Mouse (Mus musculus) G1E (cell line): ENCODE measurements around the gene Gm13279.

Source experiments
- CTCF ChIP-seq: IDR thresholded peaks from 2 replicates; pipeline ENCODE4 v1.5.1; 2012; ENCODE audit warnings: low read depth, low read length, inconsistent platforms, mixed read lengths
- POLR2AphosphoS5 ChIP-seq: IDR thresholded peaks from 2 replicates; pipeline ENCODE4 v1.6.1; 2012; ENCODE audit warnings: low read depth, low read length, inconsistent platforms; ENCODE audit not compliant: insufficient replicate concordance

DNA sequence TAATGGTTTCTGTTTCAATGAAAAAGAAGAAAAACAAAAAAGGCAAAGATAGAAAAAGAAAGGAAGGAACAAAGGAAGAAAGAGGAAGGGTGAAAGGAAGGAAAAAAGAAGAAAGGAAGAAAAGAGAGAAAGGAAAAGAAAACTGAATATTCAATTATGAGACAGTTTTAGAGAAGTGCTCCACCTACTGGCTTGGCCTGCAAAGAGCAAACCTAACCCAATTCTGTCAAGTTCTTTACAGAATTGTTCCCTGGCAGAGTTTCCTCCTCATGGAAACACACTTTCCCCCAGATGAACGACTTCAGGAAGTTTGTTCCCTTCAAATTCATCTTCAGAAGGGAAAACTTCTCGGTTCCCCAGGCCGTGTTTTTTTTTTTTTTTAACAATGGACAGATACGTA is 25.8 kb downstream of the Gm13279 start:
- TF ChIP-seq CTCF = no peak
- TF ChIP-seq POLR2AphosphoS5 = no peak
